Mouse (Mus musculus): ENCODE measurements around the gene Snx17. TPM values are rescaled to one million over a fixed set of nuclear protein-coding genes. Genes with fewer than 3 reads are reported as not detected.

The Snx17 gene
- polyA plus RNA-seq, 1 experiment from 2014 or later, result 123 TPM

DNA sequence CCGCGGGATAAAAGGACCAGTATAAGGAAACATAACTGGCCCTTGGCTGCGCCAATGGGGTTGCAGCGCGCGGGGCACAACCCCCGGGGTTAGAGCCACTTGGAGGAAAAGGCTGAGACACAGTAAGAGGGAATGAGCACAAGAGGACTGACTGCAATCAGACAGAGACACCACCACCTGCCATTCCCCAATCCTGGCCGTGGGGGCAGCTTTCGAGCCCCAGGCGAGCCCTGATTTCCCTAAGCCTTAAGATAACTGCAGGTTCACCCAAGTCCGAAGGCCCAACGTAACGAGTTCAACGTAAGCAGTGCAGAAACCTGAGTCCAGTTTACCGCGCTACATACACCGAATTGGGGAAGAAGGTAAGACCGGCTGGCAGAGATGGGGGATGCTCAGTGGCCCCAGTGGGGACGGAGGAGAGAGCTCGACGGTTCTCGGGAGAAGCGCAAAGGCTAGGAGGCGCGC lies 13.7 kb upstream of the Snx17 start:
- H3K9ac ChIP-seq (replicated peaks; ENCODE audit: low read depth, low read length), result peak overlapping the region; percentile 63
- WGBS, result under 1% methylated on average over 25 of the region's 25 CpGs
- peak; percentile 42; the same call in 1 of the 2 replicates for ATAC-seq (ENCODE audit: insufficient number of reproducible peaks, insufficient read depth, low FRiP score, low read depth)
- peak overlapping the region; percentile 93 for H3K4me3 ChIP-seq (ENCODE audit: low read depth, low read length)
- H3K36me3 ChIP-seq (ENCODE audit: control insufficient read depth, insufficient read depth, low read length), result no peaks in the 10 kb centered on the region; the same call in 1 of the 2 replicates
- no peaks in the 10 kb centered on the region for H3K4me1 ChIP-seq (ENCODE audit: control insufficient read depth, insufficient read depth, low read length)
- H3K27ac ChIP-seq (ENCODE audit: low read length), result peak overlapping the region; percentile 97
- peak overlapping the region; percentile 72 for H3K4me2 ChIP-seq (replicated peaks; ENCODE audit: low read depth, low read length)
- H3K9me3 ChIP-seq (ENCODE audit: control insufficient read depth, low read depth, low read length), result no peaks in the 10 kb centered on the region
- H3K27me3 ChIP-seq (ENCODE audit: control insufficient read depth, insufficient read depth, low read length), result no peaks in the 10 kb centered on the region

DNA sequence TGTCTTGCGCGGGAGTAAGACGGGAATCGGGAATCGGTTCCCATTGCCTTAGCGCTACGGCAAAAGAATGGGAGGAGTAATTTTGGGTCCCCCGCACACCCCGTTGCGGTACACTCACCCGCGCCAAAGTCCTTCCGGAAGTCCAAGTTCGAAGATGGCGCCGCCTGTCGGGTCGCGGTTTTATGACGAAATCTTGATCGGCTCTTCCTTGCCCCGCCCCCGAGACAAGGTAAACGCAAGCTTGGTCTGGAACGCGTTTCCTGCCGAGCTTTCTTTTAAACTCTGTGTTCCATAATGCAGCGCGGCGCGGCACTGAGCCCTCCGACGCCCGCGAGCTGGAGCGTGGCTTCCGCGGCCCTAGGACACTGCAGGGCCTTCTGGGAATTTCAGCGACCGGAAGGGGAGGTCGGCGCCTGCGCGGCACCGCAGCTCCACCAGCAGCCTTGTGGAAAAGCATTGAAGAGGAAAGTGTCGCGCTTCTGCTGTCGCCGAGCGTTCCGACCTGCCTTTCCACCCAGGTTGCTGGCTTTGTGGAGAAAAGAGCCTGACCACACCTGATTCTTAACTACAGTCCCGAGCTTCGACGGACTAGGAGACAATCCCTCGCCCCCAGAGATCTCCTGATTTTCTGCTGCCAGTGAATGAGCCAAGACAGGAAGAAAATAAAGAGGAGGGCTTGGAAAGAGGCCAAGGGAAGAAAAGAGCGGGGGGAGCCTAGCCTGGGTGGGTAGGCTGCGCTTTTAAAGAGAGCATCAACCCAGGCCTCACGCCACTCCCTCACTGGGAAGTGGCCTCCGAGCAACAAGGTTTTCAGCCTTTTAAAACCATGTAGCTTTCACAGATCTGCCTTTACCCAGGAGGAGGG lies 13.0 kb upstream of the Snx17 start, which contains the start of the genes Gm29609 and Gtf3c2:
Gm29609 (minus strand) TSS at position 146 of the 865 bp plus-strand sequence.
Gtf3c2 (minus strand) TSS at position 379 of the 865 bp plus-strand sequence.
- Histone ChIP-seq H3K4me3 (ENCODE audit: low read depth, low read length) (peak within 1 kb of the TSS; percentile 93), H3K9ac (replicated peaks; ENCODE audit: low read depth, low read length) (peak within 1 kb of the TSS; percentile 63), H3K27ac (ENCODE audit: low read length) (peak within 1 kb of the TSS; percentile 97), H3K4me1 (ENCODE audit: control insufficient read depth, insufficient read depth, low read length) (no peaks in the 10 kb centered on the region), H3K9me3 (ENCODE audit: control insufficient read depth, low read depth, low read length) (no peaks in the 10 kb centered on the region), H3K4me2 (replicated peaks; ENCODE audit: low read depth, low read length) (peak within 1 kb of the TSS; percentile 72), H3K36me3 (ENCODE audit: control insufficient read depth, insufficient read depth, low read length) (no peaks in the 10 kb centered on the region), H3K27me3 (ENCODE audit: control insufficient read depth, insufficient read depth, low read length) (no peaks in the 10 kb centered on the region)
- WGBS, result under 1% methylated on average over 57 of the region's 59 CpGs
- peak; percentile 96 for ATAC-seq (ENCODE audit: insufficient number of reproducible peaks, insufficient read depth, low FRiP score, low read depth)

DNA sequence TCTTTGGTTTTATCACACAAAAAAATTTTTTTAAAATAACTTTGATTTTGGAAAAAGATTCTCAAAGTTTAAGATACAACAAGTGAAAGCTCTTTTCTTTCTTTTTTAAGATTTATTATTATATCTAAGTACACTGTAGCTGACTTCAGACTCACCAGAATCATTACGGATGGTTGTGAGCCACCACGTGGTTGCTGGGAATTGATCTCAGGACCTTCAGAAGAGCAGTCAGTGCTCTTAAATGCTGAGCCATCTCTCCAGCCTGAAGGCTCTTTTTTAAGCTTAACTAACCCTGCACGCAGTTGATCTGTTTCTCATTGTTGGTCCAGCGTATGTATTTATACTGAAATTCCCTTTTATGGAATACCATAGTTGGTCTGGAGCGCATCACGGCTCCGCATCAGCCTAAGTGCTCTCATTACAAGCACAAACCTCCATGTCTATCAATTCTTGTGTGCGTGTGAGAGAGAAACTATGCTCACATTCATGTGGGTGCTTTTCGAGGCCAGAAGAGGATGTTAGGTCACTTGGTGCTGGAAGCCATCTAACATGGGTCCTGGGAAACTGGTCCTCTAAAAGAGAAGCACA lies 11.8 kb upstream of the Snx17 start:
- Histone ChIP-seq H3K27ac (ENCODE audit: low read length) (no peak overlapping the region), H3K27me3 (ENCODE audit: control insufficient read depth, insufficient read depth, low read length) (no peaks in the 10 kb centered on the region), H3K4me3 (ENCODE audit: low read depth, low read length) (no peak overlapping the region), H3K36me3 (ENCODE audit: control insufficient read depth, insufficient read depth, low read length) (no peaks in the 10 kb centered on the region), H3K4me2 (replicated peaks; ENCODE audit: low read depth, low read length) (no peak overlapping the region), H3K9me3 (ENCODE audit: control insufficient read depth, low read depth, low read length) (no peaks in the 10 kb centered on the region), H3K9ac (replicated peaks; ENCODE audit: low read depth, low read length) (no peak overlapping the region), H3K4me1 (ENCODE audit: control insufficient read depth, insufficient read depth, low read length) (no peaks in the 10 kb centered on the region)
- ATAC-seq (ENCODE audit: insufficient number of reproducible peaks, insufficient read depth, low FRiP score, low read depth), result no peak
- WGBS, result 94% methylated on average over 9 of the region's 9 CpGs

DNA sequence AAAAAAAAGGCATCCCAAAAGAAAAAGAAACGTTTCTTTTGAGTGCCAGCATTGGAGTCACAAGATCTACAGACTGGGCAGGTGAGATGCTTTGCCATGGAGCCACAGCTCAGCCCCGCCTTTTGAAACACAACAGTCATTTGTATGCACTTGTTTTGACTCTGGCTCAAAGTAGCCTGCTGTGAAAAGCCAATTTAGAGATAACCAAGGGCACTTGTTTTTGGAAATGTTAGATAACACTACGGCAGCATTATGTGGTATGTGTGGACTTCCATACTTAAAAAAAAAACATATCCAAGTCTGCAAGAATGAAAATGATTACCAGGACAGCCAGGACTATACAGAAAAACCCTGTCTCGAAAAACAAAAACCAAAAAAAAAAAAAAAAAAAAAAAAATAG lies 9.3 kb upstream of the Snx17 start:
- Histone ChIP-seq H3K9me3 (ENCODE audit: control insufficient read depth, low read depth, low read length) (no peaks in the 10 kb centered on the region), H3K4me2 (replicated peaks; ENCODE audit: low read depth, low read length) (no peak overlapping the region), H3K27ac (ENCODE audit: low read length) (no peak overlapping the region), H3K4me3 (ENCODE audit: low read depth, low read length) (no peak overlapping the region), H3K9ac (replicated peaks; ENCODE audit: low read depth, low read length) (no peak overlapping the region), H3K4me1 (ENCODE audit: control insufficient read depth, insufficient read depth, low read length) (no peaks in the 10 kb centered on the region), H3K36me3 (ENCODE audit: control insufficient read depth, insufficient read depth, low read length) (peaks cover 16% of the 10 kb centered on the region), H3K27me3 (ENCODE audit: control insufficient read depth, insufficient read depth, low read length) (no peaks in the 10 kb centered on the region)
- WGBS, result 53% methylated on average over 4 of the region's 4 CpGs
- ATAC-seq (ENCODE audit: insufficient number of reproducible peaks, insufficient read depth, low FRiP score, low read depth), result no peak

DNA sequence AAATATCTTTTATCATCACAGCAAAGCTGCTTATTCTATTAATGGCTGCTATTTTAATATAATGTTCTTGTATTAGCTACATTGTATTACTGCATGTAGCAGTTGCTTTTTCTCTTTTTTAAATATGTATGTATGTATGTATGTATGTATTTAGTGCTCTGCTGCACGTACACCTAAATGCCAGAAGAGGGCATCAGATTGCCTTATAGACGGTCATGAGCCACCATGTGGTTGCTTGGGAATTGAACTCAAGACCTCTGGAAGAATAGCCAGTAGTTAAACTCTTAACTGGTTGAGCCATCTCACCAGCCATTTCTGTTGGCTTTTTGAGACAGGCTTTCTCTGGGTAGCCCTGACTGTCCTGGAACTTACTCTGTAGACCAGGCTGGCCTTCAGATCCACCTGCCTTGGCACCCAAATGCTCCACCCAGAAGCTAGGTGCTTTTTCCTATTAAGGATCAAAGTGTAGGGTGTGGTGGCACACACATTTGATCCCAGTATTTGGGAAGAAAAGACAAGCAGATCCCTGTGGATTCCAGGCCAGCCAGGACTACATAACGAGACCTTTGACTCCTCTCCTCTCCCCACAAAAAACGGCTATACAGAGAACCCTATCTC lies 4.7 kb upstream of the Snx17 start:
- WGBS, result 77% methylated on average over 4 of the region's 4 CpGs
- Histone ChIP-seq H3K9ac (replicated peaks; ENCODE audit: low read depth, low read length) (no peak overlapping the region), H3K4me2 (replicated peaks; ENCODE audit: low read depth, low read length) (no peak overlapping the region), H3K4me3 (ENCODE audit: low read depth, low read length) (no peak overlapping the region), H3K27ac (ENCODE audit: low read length) (no peak overlapping the region), H3K9me3 (ENCODE audit: control insufficient read depth, low read depth, low read length) (no peaks in the 10 kb centered on the region), H3K4me1 (ENCODE audit: control insufficient read depth, insufficient read depth, low read length) (peaks cover 8% of the 10 kb centered on the region; the same call in 1 of the 2 replicates), H3K36me3 (ENCODE audit: control insufficient read depth, insufficient read depth, low read length) (peaks cover 34% of the 10 kb centered on the region), H3K27me3 (ENCODE audit: control insufficient read depth, insufficient read depth, low read length) (no peaks in the 10 kb centered on the region)
- ATAC-seq (ENCODE audit: insufficient number of reproducible peaks, insufficient read depth, low FRiP score, low read depth), result no peak

DNA sequence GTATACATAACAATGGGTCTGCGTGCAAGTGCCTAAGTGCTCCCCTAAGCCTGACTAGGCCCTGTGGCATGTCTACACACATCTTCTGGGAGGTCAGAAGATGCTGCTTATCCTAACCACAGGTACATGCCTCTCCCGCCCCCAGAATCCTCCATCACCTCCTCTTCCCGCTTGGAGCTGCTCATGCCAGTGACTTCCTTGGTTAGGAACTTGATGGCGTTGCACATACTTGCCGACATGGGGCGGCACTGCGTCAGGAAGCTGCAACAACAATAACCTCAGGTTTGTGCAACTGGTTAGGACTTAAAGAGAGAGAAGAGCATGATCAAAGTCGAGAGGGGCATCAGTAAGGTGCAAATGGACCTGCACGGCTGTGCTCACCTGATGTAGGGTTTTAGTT lies 2.8 kb upstream of the Snx17 start:
- Histone ChIP-seq H3K9ac (replicated peaks; ENCODE audit: low read depth, low read length) (no peak overlapping the region), H3K4me3 (ENCODE audit: low read depth, low read length) (no peak overlapping the region), H3K4me1 (ENCODE audit: control insufficient read depth, insufficient read depth, low read length) (peaks cover 14% of the 10 kb centered on the region; the same call in 1 of the 2 replicates), H3K36me3 (ENCODE audit: control insufficient read depth, insufficient read depth, low read length) (peaks cover 41% of the 10 kb centered on the region), H3K4me2 (replicated peaks; ENCODE audit: low read depth, low read length) (no peak overlapping the region), H3K9me3 (ENCODE audit: control insufficient read depth, low read depth, low read length) (no peaks in the 10 kb centered on the region), H3K27ac (ENCODE audit: low read length) (no peak overlapping the region), H3K27me3 (ENCODE audit: control insufficient read depth, insufficient read depth, low read length) (no peaks in the 10 kb centered on the region)
- WGBS, result 91% methylated on average over 9 of the region's 9 CpGs
- no peak for ATAC-seq (ENCODE audit: insufficient number of reproducible peaks, insufficient read depth, low FRiP score, low read depth)

DNA sequence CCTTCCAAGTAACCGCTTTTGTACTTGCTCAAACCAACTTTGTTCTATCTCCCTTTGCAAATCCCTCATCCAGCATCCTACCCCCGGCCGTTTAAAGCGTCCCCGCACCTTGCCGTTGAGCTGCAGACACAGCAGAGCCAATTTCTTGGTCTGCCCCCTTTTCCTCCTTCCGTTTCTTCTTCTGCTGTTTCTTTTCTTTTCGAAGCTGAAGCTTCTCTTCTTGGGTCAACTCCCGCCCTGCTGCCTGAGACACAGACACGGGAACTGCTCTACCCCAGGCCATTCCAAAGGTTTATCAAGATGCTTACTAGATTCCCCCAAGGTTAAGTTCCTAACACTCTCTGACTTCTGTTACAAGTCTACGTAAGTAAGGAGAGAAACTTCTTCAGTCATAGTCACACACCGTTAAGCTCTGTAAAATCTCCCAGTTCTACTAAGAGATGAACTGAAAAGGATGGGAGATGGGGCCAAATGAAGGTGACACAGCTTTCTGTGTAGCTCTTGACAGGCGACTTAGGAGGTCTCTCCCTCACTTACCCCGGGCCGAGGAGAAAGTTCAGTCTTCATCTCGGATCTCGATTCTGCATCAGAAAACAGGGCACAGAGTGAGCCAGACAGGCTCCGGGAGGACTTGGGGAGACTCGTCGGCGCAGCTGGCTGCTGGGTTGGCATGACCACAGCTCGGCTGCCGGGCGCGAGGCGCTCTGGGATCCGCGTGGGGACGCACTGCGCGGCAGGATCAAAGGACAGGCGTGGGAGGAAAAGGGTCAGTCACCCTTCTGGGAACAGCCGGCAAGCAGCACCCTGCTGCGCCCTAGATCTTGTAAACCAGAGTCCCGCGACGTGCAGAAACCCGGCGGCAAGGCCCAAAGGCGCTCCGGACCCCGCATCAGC lies 735 bp upstream of the Snx17 start:
- H3K36me3 ChIP-seq (ENCODE audit: control insufficient read depth, insufficient read depth, low read length), result peaks cover 58% of the 10 kb centered on the region
- ATAC-seq (ENCODE audit: insufficient number of reproducible peaks, insufficient read depth, low FRiP score, low read depth), result peak; percentile 60

More for the DNA sequence above, 735 bp upstream of the Snx17 start:
- Histone ChIP-seq H3K4me3 (ENCODE audit: low read depth, low read length) (peak overlapping the region; percentile 88), H3K4me1 (ENCODE audit: control insufficient read depth, insufficient read depth, low read length) (peaks cover 14% of the 10 kb centered on the region; the same call in 1 of the 2 replicates), H3K9me3 (ENCODE audit: control insufficient read depth, low read depth, low read length) (no peaks in the 10 kb centered on the region), H3K9ac (replicated peaks; ENCODE audit: low read depth, low read length) (peak overlapping the region; percentile 67), H3K27ac (ENCODE audit: low read length) (peak overlapping the region; percentile 80; the same call in 1 of the 2 replicates), H3K27me3 (ENCODE audit: control insufficient read depth, insufficient read depth, low read length) (no peaks in the 10 kb centered on the region), H3K4me2 (replicated peaks; ENCODE audit: low read depth, low read length) (peak overlapping the region; percentile 78)
- WGBS, result 12% methylated on average over 42 of the region's 42 CpGs
